8 mouse cellular contexts compared by ENCODE assay signal in genomic region chr4:148158436-148159348, GRCm38 (mm10). TPM values are rescaled to one million over a fixed set of nuclear protein-coding genes. Genes with fewer than 3 reads are reported as not detected.
DNase-seq lines count a peak whose midpoint lies in the region; ATAC-seq lines count a peak whose summit lies in the region.

No protein-coding gene starts in this region.

- H3K9me3 ChIP-seq in embryonic facial prominence, embryonic 15.5 days (replicated peaks), result no peaks in the 10 kb centered on the region
- H3K9me3 ChIP-seq in midbrain, embryonic 15.5 days, result no peaks in the 10 kb centered on the region

- peaks cover 29% of the 10 kb centered on the region for H3K4me1 ChIP-seq in embryonic facial prominence, embryonic 15.5 days
- peaks cover 31% of the 10 kb centered on the region for H3K4me1 ChIP-seq in midbrain, embryonic 15.5 days

- no peak for ATAC-seq in embryonic facial prominence, embryonic 15.5 days (ENCODE audit: insufficient number of reproducible peaks, low FRiP score, low TSS enrichment, low read depth)
- ATAC-seq in midbrain, embryonic 15.5 days (replicated peaks), result peak; percentile 5; the same call in 1 of the 2 replicates

- H3K27ac ChIP-seq in embryonic facial prominence, embryonic 15.5 days (replicated peaks), result no peak overlapping the region
- H3K27ac ChIP-seq in midbrain, embryonic 15.5 days, result peak overlapping the region; percentile 90

- H3K9ac ChIP-seq in embryonic facial prominence, embryonic 15.5 days, result 0 out of 2 replicates have a peak overlapping the region, but pooled peaks have one; percentile 45
- peak overlapping the region; percentile 84 for H3K9ac ChIP-seq in midbrain, embryonic 15.5 days

- H3K4me3 ChIP-seq in embryonic facial prominence, embryonic 15.5 days (replicated peaks), result peak overlapping the region; percentile 64
- peak overlapping the region; percentile 79 for H3K4me3 ChIP-seq in midbrain, embryonic 15.5 days

- peak overlapping the region; percentile 98 for H3K4me2 ChIP-seq in embryonic facial prominence, embryonic 15.5 days (replicated peaks)
- peak overlapping the region; percentile 94 for H3K4me2 ChIP-seq in midbrain, embryonic 15.5 days

- H3K36me3 ChIP-seq in embryonic facial prominence, embryonic 15.5 days, result 0 out of 2 replicates have a peak, but pooled peaks cover 8% of the 10 kb centered on the region
- peaks cover 16% of the 10 kb centered on the region for H3K36me3 ChIP-seq in midbrain, embryonic 15.5 days (replicated peaks)

- peaks cover 35% of the 10 kb centered on the region for H3K27me3 ChIP-seq in embryonic facial prominence, embryonic 15.5 days
- H3K27me3 ChIP-seq in midbrain, embryonic 15.5 days (replicated peaks), result peaks cover 25% of the 10 kb centered on the region

- WGBS in embryonic facial prominence, embryonic 15.5 days, result 31% methylated on average over 27 of the region's 27 CpGs
- 22% methylated on average over 27 of the region's 27 CpGs for WGBS in midbrain, embryonic 15.5 days

- peak; percentile 49 for DNase-seq in kidney, adult 18-20 months
- no peak for DNase-seq in kidney, postnatal 10 days
- DNase-seq in R1 (ENCODE audit: low read depth, low spot score), result peak; percentile 66
- DNase-seq in kidney, postnatal 25 days, result peak; percentile 29 to 62
- DNase-seq in urinary bladder, postnatal 25 days (ENCODE audit: low spot score), result no peak
- no peak for DNase-seq in thymus, adult 18-20 months

RNA-seq across cellular contexts. Expression of gene Fbxo44, which starts 1.6 kb away (rescaled TPM):
- 7.8 and 9.2 TPM in 2 replicates for polyA plus RNA-seq in embryonic facial prominence, embryonic 15.5 days (2015; fragmentation: Nextera tagmentation; extraction: Ambion mirVana)
- polyA plus RNA-seq in midbrain, embryonic 15.5 days (2015; fragmentation: Nextera tagmentation; extraction: Ambion mirVana), result 93.3 and 97.6 TPM in 2 replicates

RNA-seq across cellular contexts. Expression of gene Fbxo2, which starts 1.7 kb away (rescaled TPM):
- polyA plus RNA-seq in embryonic facial prominence, embryonic 15.5 days (2015; fragmentation: Nextera tagmentation; extraction: Ambion mirVana), result 3.7 and 4.2 TPM in 2 replicates
- 5.9 and 6.2 TPM in 2 replicates for polyA plus RNA-seq in midbrain, embryonic 15.5 days (2015; fragmentation: Nextera tagmentation; extraction: Ambion mirVana)

RNA-seq across cellular contexts. Expression of gene Fbxo6, which starts 6.8 kb away (rescaled TPM):
- polyA plus RNA-seq in embryonic facial prominence, embryonic 15.5 days (2015; fragmentation: Nextera tagmentation; extraction: Ambion mirVana), result 20.5 and 22.8 TPM in 2 replicates
- 21.6 and 21.7 TPM in 2 replicates for polyA plus RNA-seq in midbrain, embryonic 15.5 days (2015; fragmentation: Nextera tagmentation; extraction: Ambion mirVana)

RNA-seq across cellular contexts. Expression of gene Draxin, which starts 28.2 kb away (rescaled TPM):
- polyA plus RNA-seq in embryonic facial prominence, embryonic 15.5 days (2015; fragmentation: Nextera tagmentation; extraction: Ambion mirVana), result 0.63 and 0.79 TPM in 2 replicates
- polyA plus RNA-seq in midbrain, embryonic 15.5 days (2015; fragmentation: Nextera tagmentation; extraction: Ambion mirVana), result 15.1 and 15.7 TPM in 2 replicates

RNA-seq across cellular contexts. Expression of gene Mad2l2, which starts 28.5 kb away (rescaled TPM):
- polyA plus RNA-seq in embryonic facial prominence, embryonic 15.5 days (2015; fragmentation: Nextera tagmentation; extraction: Ambion mirVana), result 52.7 and 53.1 TPM in 2 replicates
- polyA plus RNA-seq in midbrain, embryonic 15.5 days (2015; fragmentation: Nextera tagmentation; extraction: Ambion mirVana), result 99.2 and 112 TPM in 2 replicates

Comparison
In these comparisons a context has a peak if more than half of its experiments do, and no peak if none do; other contexts are left out.
1. DNase-seq: peak in kidney, adult 18-20 months (single experiment), R1 (single experiment) and kidney, postnatal 25 days (2 of 2); none in kidney, postnatal 10 days (single experiment), urinary bladder, postnatal 25 days (single experiment) and thymus, adult 18-20 months (0 of 2).